Mouse (Mus musculus) liver, embryonic 11.5 days (tissue): ENCODE measurements around the gene Tmem128. TPM values are rescaled to one million over a fixed set of nuclear protein-coding genes. Genes with fewer than 3 reads are reported as not detected.
A peak's percentile ranks its signal among the peaks of the same experiment; 100 is the strongest.

Experiments used
- ATAC-seq: fragments of 200-750 bp; cut with Nextera tagmentation; replicated peaks from 2 replicates; pipeline ENCODE4 v1.8.0; 2017; ENCODE audit warnings: moderate number of reproducible peaks, mild to moderate bottlenecking, moderate TSS enrichment, moderate library complexity; ENCODE audit not compliant: low FRiP score
- DNase-seq: peaks from one replicate; pipeline ENCODE4 v3.0.0-alpha.2; 2017; ENCODE audit warnings: low spot score
- H3K27ac ChIP-seq: fragments of 300-500 bp; sonication (generic); 2 replicates; pipeline ENCODE4 v1.5.1; 2014; ENCODE audit warnings: mild to moderate bottlenecking, low read depth, low read length, control low read depth
- H3K27me3 ChIP-seq: fragments of 300-500 bp; sonication (generic); replicated peaks from 2 replicates; pipeline ENCODE4 v1.6.1; 2014; ENCODE audit warnings: low read length, mixed read lengths; ENCODE audit not compliant: control insufficient read depth, insufficient read depth
- H3K36me3 ChIP-seq: fragments of 300-500 bp; sonication (generic); 2 replicates; pipeline ENCODE4 v1.6.1; 2014; ENCODE audit warnings: mild to moderate bottlenecking, low read length, moderate library complexity, mixed read lengths; ENCODE audit not compliant: control insufficient read depth, insufficient read depth
- H3K4me1 ChIP-seq: fragments of 300-500 bp; sonication (generic); replicated peaks from 2 replicates; pipeline ENCODE4 v1.6.1; 2014; ENCODE audit warnings: low read length, mixed read lengths; ENCODE audit not compliant: control insufficient read depth, insufficient read depth
- H3K4me2 ChIP-seq: fragments of 300-500 bp; sonication (generic); 2 replicates; pipeline ENCODE4 v1.6.1; 2014; ENCODE audit warnings: mild to moderate bottlenecking, control low read depth, moderate library complexity
- H3K4me3 ChIP-seq: fragments of 300-500 bp; sonication (generic); 2 replicates; pipeline ENCODE4 v1.5.1; 2014; ENCODE audit warnings: low read depth, low read length, control low read depth
- H3K9ac ChIP-seq: fragments of 300-500 bp; sonication (generic); 2 replicates; pipeline ENCODE4 v1.6.1; 2014; ENCODE audit warnings: low read depth, low read length, control low read depth
- H3K9me3 ChIP-seq: fragments of 300-500 bp; sonication (generic); 2 replicates; pipeline ENCODE4 v1.6.1; 2016; ENCODE audit warnings: low read length, inconsistent platforms, mixed read lengths; ENCODE audit not compliant: control insufficient read depth
- WGBS: fragments of 180-500 bp; shearing (Covaris S2); extraction: QIAGEN DNeasy Blood & Tissue Kit; methylation state at CpG from one replicate; pipeline ENCODE4 v1.1.7; 2014; 5-methylcytosine and 5-hydroxymethylcytosine counted together
- polyA plus RNA-seq: library from polyadenylated mRNA; unstranded; fragments of >200 nt; fragmentation: Nextera tagmentation; extraction: Ambion mirVana; gene quantifications from 2 replicates; pipeline ENCODE4 v1.2.1, GENCODE M21; 2014

Gene Tmem128
- 63.1 and 64.9 TPM in 2 replicates for polyA plus RNA-seq

DNA sequence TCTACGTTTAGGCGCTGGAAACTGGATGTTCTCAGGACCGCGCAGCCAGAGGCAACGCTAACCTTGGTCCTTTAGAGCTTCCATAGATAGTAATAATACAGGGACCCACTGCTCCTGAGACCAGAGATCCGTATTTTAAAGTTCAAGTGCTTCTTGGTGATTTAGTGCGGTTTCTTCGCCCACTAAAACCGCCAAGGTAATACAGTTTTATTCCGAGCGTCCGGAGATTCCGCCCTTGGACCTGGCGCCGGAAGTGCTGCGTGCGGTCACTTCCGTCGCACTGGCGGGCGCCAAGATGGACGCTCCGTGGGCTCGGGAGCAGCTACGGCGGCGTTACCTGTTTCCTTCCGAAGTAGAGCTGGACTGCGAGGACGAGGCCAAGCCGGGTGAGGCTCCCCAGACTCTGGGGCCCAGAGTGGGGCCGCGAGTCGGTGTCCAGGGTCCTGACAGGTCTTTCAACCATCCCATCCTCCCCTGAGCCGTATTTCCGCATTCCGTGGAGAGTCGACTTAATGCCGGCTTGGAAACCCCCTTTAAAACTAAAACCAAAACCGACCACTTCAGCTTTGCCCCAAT lies at the start of gene Tmem128:
Gene Tmem128 (plus strand): TSS at position 79 of the 576 bp plus-strand sequence.
- under 1% methylated on average over 40 of the region's 40 CpGs for WGBS
- DNase-seq (peak; percentile 76), ATAC-seq (peak; percentile 73)
- Histone ChIP-seq H3K4me2 (peak within 1 kb of the TSS; percentile 56), H3K9ac (peak within 1 kb of the TSS; percentile 78), H3K4me3 (peak within 1 kb of the TSS; percentile 76), H3K9me3 (no peaks in the 10 kb centered on the region), H3K27ac (peak within 1 kb of the TSS; percentile 64), H3K36me3 (peaks cover 11% of the 10 kb centered on the region; the same call in 1 of the 2 replicates), H3K27me3 (no peaks in the 10 kb centered on the region), H3K4me1 (peaks cover 3% of the 10 kb centered on the region; the same call in 1 of the 2 replicates)

DNA sequence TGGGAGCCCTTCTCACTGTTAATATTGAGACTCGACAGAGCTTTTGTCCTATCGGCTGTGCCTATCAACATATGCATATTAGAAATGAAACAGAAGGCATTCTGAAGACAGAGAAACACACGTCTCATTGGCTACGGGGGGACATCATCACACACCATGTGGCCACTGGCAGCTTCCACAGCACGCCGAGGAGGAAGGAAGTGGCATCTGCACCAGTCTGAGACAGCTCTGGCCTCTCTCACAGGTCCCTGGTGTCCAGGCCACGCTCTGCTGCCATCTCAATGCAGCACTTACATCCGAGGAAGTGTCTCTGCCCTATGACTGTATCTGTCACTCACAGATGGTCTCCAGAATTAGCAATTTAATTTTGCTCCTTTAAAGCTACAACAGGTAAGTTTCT lies 48.3 kb upstream of the Tmem128 start:
- no peak overlapping the region for H3K4me3 ChIP-seq
- no peaks in the 10 kb centered on the region for H3K27me3 ChIP-seq
- no peak for ATAC-seq
- H3K27ac ChIP-seq: no peak overlapping the region
- H3K4me2 ChIP-seq: no peak overlapping the region
- no peak overlapping the region for H3K9ac ChIP-seq
- DNase-seq: no peak
- peaks cover 9% of the 10 kb centered on the region; the same call in 1 of the 2 replicates for H3K4me1 ChIP-seq
- H3K9me3 ChIP-seq: no peaks in the 10 kb centered on the region
- H3K36me3 ChIP-seq: peaks cover 9% of the 10 kb centered on the region; the same call in 1 of the 2 replicates
- 79% methylated on average over 8 of the region's 8 CpGs for WGBS

DNA sequence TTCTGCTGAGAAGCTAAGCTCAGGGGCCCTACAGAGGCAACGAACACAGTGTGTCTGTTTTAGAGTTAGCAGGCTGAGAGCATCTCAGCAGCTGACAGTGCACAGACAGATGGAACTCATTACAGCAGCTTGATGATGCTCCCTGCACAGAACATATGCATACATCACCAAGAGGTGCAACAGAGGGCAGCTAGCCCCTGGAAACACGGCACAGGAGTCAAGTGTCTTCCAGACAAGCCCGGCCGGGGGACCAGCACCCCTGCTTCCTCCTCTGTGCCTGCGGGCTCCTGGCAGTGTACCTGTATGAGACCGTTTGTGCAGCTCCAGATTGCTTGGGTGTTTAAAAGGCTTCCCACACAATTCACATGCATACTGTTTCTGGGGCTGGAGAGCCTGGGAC lies 47.0 kb upstream of the Tmem128 start:
- Histone ChIP-seq H3K27ac (no peak overlapping the region), H3K9ac (no peak overlapping the region), H3K4me3 (no peak overlapping the region), H3K9me3 (no peaks in the 10 kb centered on the region), H3K36me3 (peaks cover 9% of the 10 kb centered on the region; the same call in 1 of the 2 replicates), H3K4me1 (peaks cover 9% of the 10 kb centered on the region; the same call in 1 of the 2 replicates), H3K27me3 (no peaks in the 10 kb centered on the region), H3K4me2 (no peak overlapping the region)
- WGBS: 77% methylated on average over 6 of the region's 6 CpGs
- no peak for ATAC-seq
- no peak for DNase-seq

DNA sequence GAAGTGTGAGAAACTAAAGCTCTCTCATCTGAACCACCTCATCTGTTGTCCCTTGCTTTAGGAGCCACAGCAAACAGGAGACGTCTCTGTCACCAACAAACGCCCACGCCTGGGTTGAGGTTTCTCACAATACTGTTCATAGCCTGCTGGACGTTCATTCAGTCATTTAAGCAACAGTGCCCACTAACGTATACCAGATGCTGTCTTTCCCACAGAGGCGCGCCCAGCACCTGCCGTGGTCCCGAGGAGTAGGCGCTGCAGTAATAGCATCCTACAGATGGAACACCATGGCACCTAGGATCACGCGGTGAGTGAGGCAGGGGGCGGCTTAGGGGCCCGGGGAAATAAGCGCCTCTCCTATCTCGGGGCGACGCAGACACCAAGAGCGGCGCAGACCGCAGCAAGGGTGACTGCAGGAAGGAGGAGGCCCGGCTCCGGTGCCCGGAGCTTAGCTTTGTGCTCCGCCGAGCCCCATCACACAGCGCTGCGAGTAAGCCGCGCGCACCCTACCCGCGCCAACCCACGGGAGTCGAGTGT lies 40.1 kb upstream of the Tmem128 start:
- peak; percentile 77 for ATAC-seq
- H3K36me3 ChIP-seq: peaks cover 5% of the 10 kb centered on the region; the same call in 1 of the 2 replicates
- H3K4me2 ChIP-seq: peak overlapping the region; percentile 82
- H3K27ac ChIP-seq: peak overlapping the region; percentile 55
- H3K9me3 ChIP-seq: no peaks in the 10 kb centered on the region
- under 1% methylated on average over 33 of the region's 35 CpGs for WGBS
- peak overlapping the region; percentile 92 for H3K4me3 ChIP-seq
- DNase-seq: no peak
- H3K9ac ChIP-seq: peak overlapping the region; percentile 84
- peaks cover 7% of the 10 kb centered on the region for H3K4me1 ChIP-seq
- H3K27me3 ChIP-seq: no peaks in the 10 kb centered on the region

DNA sequence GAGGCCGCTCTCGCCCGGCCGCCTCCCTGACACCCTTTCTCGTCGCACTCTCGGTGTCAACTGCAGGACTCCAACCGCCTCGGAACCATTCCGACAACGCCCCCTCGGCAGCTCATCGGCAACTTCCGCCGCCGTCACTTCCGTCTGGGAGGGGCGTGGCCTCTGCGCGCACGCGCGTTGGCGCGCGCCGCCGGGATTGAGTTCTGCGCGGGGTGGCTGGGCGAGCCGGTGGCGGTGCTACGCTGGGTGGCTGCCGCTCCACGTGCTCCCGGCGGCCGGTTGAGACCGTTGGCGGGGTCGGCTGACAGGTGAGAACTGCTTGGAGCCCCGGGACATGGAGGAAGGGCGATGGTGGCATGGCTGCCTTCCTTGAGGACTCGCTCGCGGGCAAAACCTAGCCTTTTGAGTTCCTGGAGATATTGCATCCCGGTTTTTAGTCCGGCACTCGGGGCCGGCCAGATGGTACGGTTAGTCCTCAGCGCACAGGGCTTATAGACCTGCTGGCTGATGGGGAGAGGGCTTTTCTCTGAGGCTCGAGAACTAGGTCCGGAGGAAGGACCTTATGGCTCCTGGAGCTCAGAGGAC lies 39.6 kb upstream of the Tmem128 start, which contains the start of the genes Zbtb49 and Lyar:
Gene Zbtb49 (minus strand): TSS at position 130 of the 585 bp plus-strand sequence.
Gene Lyar (plus strand): TSS at position 143 of the 585 bp plus-strand sequence.
- DNase-seq: peak; percentile 94
- peaks cover 7% of the 10 kb centered on the region for H3K4me1 ChIP-seq
- no peaks in the 10 kb centered on the region for H3K9me3 ChIP-seq
- H3K4me3 ChIP-seq: peak within 1 kb of the TSS; percentile 92
- H3K9ac ChIP-seq: peak within 1 kb of the TSS; percentile 84
- H3K27ac ChIP-seq: peak within 1 kb of the TSS; percentile 55
- H3K27me3 ChIP-seq: no peaks in the 10 kb centered on the region
- H3K4me2 ChIP-seq: peak within 1 kb of the TSS; percentile 82
- ATAC-seq: peak; percentile 91
- WGBS: under 1% methylated on average over 55 of the region's 55 CpGs
- H3K36me3 ChIP-seq: peaks cover 8% of the 10 kb centered on the region

DNA sequence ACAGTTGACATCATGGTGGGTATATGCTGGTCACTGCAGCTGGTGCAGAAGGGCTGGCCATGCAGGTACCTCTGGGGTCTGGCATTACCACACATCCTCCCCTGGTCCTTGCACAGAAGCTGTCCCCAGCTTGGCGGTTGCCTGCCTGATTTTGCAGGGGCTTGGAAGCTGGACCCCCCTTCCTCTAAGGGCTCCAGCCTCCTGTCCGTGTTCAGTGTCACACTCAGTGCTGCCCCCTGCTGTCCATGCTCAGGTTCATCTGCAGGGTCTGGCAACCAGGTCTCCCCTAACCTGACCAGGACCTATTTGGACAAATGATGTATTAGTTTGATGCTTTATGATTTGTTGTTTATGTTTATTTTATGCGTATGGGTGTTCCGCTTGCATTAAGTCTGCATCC lies 24.6 kb upstream of the Tmem128 start:
- ATAC-seq (0 out of 2 replicates have a peak, but pooled peaks have one; percentile 29), DNase-seq (peak; percentile 50)
- 72% methylated on average over 4 of the region's 4 CpGs for WGBS
- Histone ChIP-seq H3K4me1 (no peaks in the 10 kb centered on the region), H3K4me2 (no peak overlapping the region), H3K27ac (no peak overlapping the region), H3K9me3 (no peaks in the 10 kb centered on the region), H3K4me3 (no peak overlapping the region), H3K27me3 (no peaks in the 10 kb centered on the region), H3K36me3 (peaks cover 21% of the 10 kb centered on the region), H3K9ac (no peak overlapping the region)

DNA sequence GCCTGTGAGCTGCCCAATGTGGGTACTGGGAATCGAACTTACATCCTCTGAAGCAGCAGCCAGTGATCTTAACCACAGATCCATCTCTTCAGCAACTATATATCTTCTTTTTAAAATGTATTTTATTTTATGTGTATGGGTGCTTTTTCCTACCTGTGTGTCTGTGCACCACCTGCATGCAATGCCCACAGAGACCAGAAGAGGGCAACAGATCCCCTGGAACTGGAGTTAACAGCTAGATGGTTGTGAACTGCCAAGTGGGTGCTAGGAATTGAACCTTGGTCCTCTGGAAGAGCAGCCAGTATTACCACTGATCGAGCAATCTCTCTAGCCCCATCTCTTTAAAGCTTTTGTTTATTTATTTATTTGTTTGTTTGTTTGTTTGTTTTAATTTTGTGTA lies 23.4 kb upstream of the Tmem128 start:
- no peak overlapping the region for H3K4me2 ChIP-seq
- no peak overlapping the region for H3K27ac ChIP-seq
- peaks cover 18% of the 10 kb centered on the region; the same call in 1 of the 2 replicates for H3K36me3 ChIP-seq
- no peaks in the 10 kb centered on the region for H3K4me1 ChIP-seq
- no peaks in the 10 kb centered on the region for H3K27me3 ChIP-seq
- no peak for ATAC-seq
- no peak overlapping the region for H3K4me3 ChIP-seq
- 87% methylated on average over 2 of the region's 2 CpGs for WGBS
- DNase-seq: no peak
- H3K9me3 ChIP-seq: no peaks in the 10 kb centered on the region
- H3K9ac ChIP-seq: no peak overlapping the region

DNA sequence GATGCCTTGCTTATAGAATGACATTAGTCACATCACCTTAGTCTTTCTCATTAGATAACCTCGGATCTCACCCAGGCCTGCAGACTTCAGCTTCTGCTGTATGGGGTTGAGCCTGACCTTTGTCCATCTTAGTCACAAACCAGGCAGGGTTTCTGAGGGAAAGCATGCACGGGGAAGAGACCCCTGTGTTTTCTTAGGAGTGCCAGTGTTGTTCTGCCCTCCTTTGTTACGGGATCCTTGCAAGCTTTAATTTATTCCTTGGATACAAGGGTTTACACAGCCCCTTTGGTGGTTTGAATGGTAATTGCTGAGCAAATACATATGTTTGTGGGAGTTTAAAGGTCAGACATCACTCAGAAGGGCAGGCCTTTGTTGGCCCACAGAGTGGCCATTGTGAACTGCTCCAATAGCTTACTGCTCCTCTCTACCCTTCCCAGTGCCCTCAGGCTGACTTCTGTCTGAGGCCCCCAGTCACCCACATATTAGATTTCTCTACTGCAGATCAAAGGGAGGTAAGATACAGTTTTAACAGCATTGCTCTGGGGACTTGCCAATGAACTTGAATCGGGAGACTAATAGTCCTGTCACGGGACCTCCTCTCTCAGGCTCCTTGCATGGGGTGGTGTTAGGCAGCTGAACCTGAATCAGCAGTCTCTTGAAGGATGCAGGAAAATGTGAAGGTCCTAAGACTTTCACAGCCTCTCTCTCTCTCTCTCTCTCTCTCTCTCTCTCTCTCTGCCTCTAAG lies 19.1 kb upstream of the Tmem128 start:
- H3K27ac ChIP-seq: no peak overlapping the region
- no peak overlapping the region for H3K4me2 ChIP-seq
- ATAC-seq: no peak; the same call in 1 of the 2 replicates
- H3K27me3 ChIP-seq: no peaks in the 10 kb centered on the region
- DNase-seq: no peak
- no peaks in the 10 kb centered on the region for H3K36me3 ChIP-seq
- H3K4me1 ChIP-seq: no peaks in the 10 kb centered on the region
- H3K4me3 ChIP-seq: no peak overlapping the region
- WGBS: 66% methylated on average over 5 of the region's 5 CpGs
- no peaks in the 10 kb centered on the region for H3K9me3 ChIP-seq
- H3K9ac ChIP-seq: no peak overlapping the region
